Mouse (Mus musculus) bone marrow macrophage, adult 2 months (primary cell): ENCODE measurements around the gene Hgd.

Source experiments
- CTCF ChIP-seq: IDR thresholded peaks from 2 replicates; pipeline ENCODE4 v1.5.1; 2012; ENCODE audit warnings: low read depth, mild to moderate bottlenecking, low read length, moderate library complexity
- POLR2A ChIP-seq: IDR thresholded peaks from 2 replicates; pipeline ENCODE4 v1.6.1; 2012; ENCODE audit warnings: mild to moderate bottlenecking, low read depth, low read length, borderline replicate concordance

DNA sequence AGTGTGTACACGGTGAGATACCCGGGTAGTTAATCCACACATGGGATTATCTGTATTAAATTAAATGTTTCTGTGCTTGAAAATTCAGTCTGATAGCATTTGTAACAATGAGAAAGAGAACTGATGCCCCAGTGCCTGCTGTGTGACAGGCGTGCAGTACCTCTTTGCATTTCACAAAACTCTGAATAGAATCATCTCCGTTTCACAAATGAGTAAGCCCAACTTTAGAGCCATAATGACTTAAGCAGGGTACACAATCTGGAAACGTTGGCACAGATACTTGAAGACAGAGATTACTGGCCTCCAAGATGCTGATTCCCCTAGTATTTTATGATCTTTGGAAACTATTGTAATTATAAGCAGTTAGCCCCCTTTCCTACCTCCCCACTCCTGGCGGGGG lies 13.8 kb upstream of the Hgd start:
- TF ChIP-seq CTCF (no peak), POLR2A (no peak)
